Mouse (Mus musculus) gonadal fat pad, adult 2 months (tissue): ENCODE results near the gene Scin. TPM values are rescaled to one million over a fixed set of nuclear protein-coding genes. Genes with fewer than 3 reads are reported as not detected.

Experiments
- DNase-seq: peaks from one replicate; pipeline ENCODE4 v3.0.0-alpha.2; 2012; ENCODE audit warnings: low read depth
- polyA plus RNA-seq: library from polyadenylated mRNA; depleted of rRNA; stranded (reverse); fragments of >200 nt; gene quantifications from 2 replicates; pipeline ENCODE4 v1.2.3, GENCODE M21; 2012

Gene Scin
- polyA plus RNA-seq, 1 experiment, result 2.6 TPM

GRCm38 (mm10) chr12:40108143-40108542 lies 25.9 kb downstream of the Scin start:
- no peak for DNase-seq

GRCm38 (mm10) chr12:40106874-40107273 lies 27.2 kb downstream of the Scin start:
- DNase-seq, result no peak

- DNase-seq, result no peak
These were observed 29.3 kb downstream of the Scin start for GRCm38 (mm10) chr12:40104750-40105149.

- no peak for DNase-seq
These were observed 31.7 kb downstream of the Scin start for GRCm38 (mm10) chr12:40102359-40102758.

GRCm38 (mm10) chr12:40099407-40099806 lies 34.6 kb downstream of the Scin start:
- no peak for DNase-seq

- DNase-seq, result no peak
These were observed 36.6 kb downstream of the Scin start for GRCm38 (mm10) chr12:40097449-40097848.

GRCm38 (mm10) chr12:40097023-40097422 lies 37.0 kb downstream of the Scin start:
- no peak for DNase-seq

GRCm38 (mm10) chr12:40096453-40096852 lies 37.6 kb downstream of the Scin start:
- no peak for DNase-seq

- no peak for DNase-seq
These were observed 44.0 kb downstream of the Scin start for GRCm38 (mm10) chr12:40090017-40090416.

- DNase-seq, result no peak
These were observed 48.2 kb downstream of the Scin start for GRCm38 (mm10) chr12:40085731-40086322.

- DNase-seq, result no peak
These were observed 51.4 kb downstream of the Scin start for GRCm38 (mm10) chr12:40082453-40083238.

- DNase-seq, result no peak
These were observed 52.0 kb downstream of the Scin start for GRCm38 (mm10) chr12:40082048-40082447.

GRCm38 (mm10) chr12:40073660-40074059 lies 60.4 kb downstream of the Scin start:
- DNase-seq, result no peak

- no peak for DNase-seq
These were observed 87.0 kb downstream of the Scin start for GRCm38 (mm10) chr12:40047024-40047423.

- no peak for DNase-seq
These were observed 90.0 kb downstream of the Scin start for GRCm38 (mm10) chr12:40043816-40044585.

- no peak for DNase-seq
These were observed 94.0 kb downstream of the Scin start for GRCm38 (mm10) chr12:40040067-40040466.

GRCm38 (mm10) chr12:40037876-40038463 lies 96.1 kb downstream of the Scin start, which contains the start of gene Arl4a:
TSS of gene Arl4a (minus strand) at chr12:40038025.
- no peak for DNase-seq

GRCm38 (mm10) chr12:40037226-40037813 lies 96.7 kb downstream of the Scin start:
- DNase-seq, result no peak

- no peak for DNase-seq
These were observed 97.4 kb downstream of the Scin start for GRCm38 (mm10) chr12:40036666-40037065.

- no peak for DNase-seq
These were observed 98.5 kb downstream of the Scin start for GRCm38 (mm10) chr12:40035506-40035905.

GRCm38 (mm10) chr12:40029201-40029600 lies 104.8 kb downstream of the Scin start:
- no peak for DNase-seq

- DNase-seq, result no peak
These were observed 106.2 kb downstream of the Scin start for GRCm38 (mm10) chr12:40027846-40028245.
